Mouse (Mus musculus) heart, embryonic 16.5 days (tissue): ENCODE data around the gene Hdac1. TPM values are rescaled to one million over a fixed set of nuclear protein-coding genes. Genes with fewer than 3 reads are reported as not detected.

Source experiments
- ATAC-seq: fragments of 200-750 bp; cut with Nextera tagmentation; replicated peaks from 2 replicates; pipeline ENCODE4 v1.8.0; 2017; ENCODE audit warnings: moderate number of reproducible peaks; ENCODE audit not compliant: insufficient read depth, low FRiP score; ENCODE audit errors: extremely low read depth
- H3K27ac ChIP-seq: fragments of 300-500 bp; sonication (generic); 2 replicates; pipeline ENCODE4 v1.5.1; 2014; ENCODE audit warnings: mild to moderate bottlenecking, low read length, control low read depth, moderate library complexity
- H3K27me3 ChIP-seq: fragments of 300-500 bp; sonication (generic); 2 replicates; pipeline ENCODE4 v1.6.1; 2014; ENCODE audit warnings: low read length, mixed read lengths; ENCODE audit not compliant: control insufficient read depth, insufficient read depth
- H3K36me3 ChIP-seq: fragments of 300-500 bp; sonication (generic); 2 replicates; pipeline ENCODE4 v1.6.1; 2014; ENCODE audit not compliant: control insufficient read depth, insufficient read depth
- H3K4me1 ChIP-seq: fragments of 300-500 bp; sonication (generic); 2 replicates; pipeline ENCODE4 v1.6.1; 2014; ENCODE audit warnings: low read length, mixed read lengths; ENCODE audit not compliant: control insufficient read depth, insufficient read depth
- H3K4me2 ChIP-seq: fragments of 300-500 bp; sonication (generic); 2 replicates; pipeline ENCODE4 v1.6.1; 2014; ENCODE audit warnings: low read depth, mild to moderate bottlenecking, control low read depth, low read length
- H3K4me3 ChIP-seq: fragments of 300-500 bp; sonication (generic); 2 replicates; pipeline ENCODE4 v1.5.1; 2014; ENCODE audit warnings: mild to moderate bottlenecking, control low read depth, low read length
- H3K9ac ChIP-seq: fragments of 300-500 bp; sonication (generic); 2 replicates; pipeline ENCODE4 v1.6.1; 2014; ENCODE audit warnings: low read length, control low read depth
- H3K9me3 ChIP-seq: fragments of 300-500 bp; sonication (generic); replicated peaks from 2 replicates; pipeline ENCODE4 v1.6.1; 2016; ENCODE audit warnings: low read length; ENCODE audit not compliant: control insufficient read depth
- WGBS: fragments of 180-500 bp; shearing (Covaris S2); extraction: QIAGEN DNeasy Blood & Tissue Kit; methylation state at CpG from one replicate; pipeline ENCODE4 v1.1.7; 2014; 5-methylcytosine and 5-hydroxymethylcytosine counted together
- polyA plus RNA-seq: library from polyadenylated mRNA; unstranded; fragments of >200 nt; fragmentation: Nextera tagmentation; extraction: Ambion mirVana; gene quantifications from 2 replicates; pipeline ENCODE4 v1.2.1, GENCODE M21; 2015

Gene Hdac1
- polyA plus RNA-seq = 123 and 139 TPM in 2 replicates

DNA sequence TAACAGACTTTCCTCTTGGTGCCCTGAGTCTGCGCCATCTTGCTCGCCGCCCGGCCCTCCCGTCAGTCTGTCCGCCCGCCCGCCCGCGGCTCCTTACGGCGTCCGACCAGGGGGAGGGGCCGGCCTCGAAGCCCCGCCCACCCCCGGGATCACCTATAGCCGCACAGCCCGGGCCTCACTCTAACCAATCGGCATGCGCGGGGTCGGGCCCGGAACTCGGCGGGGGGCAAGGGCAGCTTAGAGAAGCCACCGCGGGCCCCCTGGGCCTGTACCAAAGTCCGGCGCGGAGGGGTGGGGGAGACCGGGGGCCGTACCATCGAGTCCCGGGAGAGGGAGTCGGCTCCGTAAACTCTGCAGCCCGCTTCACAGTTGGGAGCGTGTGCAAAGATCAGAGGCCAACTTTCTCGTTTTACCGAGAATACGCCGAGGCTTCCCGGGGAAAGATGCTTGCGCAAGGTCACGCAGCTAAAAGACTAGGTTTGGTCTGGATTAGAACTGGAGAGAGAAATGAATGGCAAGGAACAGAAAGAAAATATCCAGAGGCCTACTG, at the start of gene Hdac1:
Gene Hdac1 (minus strand): TSS at position 122 of the 550 bp plus-strand sequence.
- Histone ChIP-seq H3K4me1 (peaks cover 13% of the 10 kb centered on the region), H3K27me3 (no peaks in the 10 kb centered on the region), H3K4me2 (peak within 1 kb of the TSS; percentile 87), H3K9ac (peak within 1 kb of the TSS; percentile 86), H3K36me3 (no peaks in the 10 kb centered on the region), H3K4me3 (peak within 1 kb of the TSS; percentile 84), H3K9me3 (no peaks in the 10 kb centered on the region), H3K27ac (peak within 1 kb of the TSS; percentile 88)
- peak; percentile 100 for ATAC-seq
- 1% methylated on average over 45 of the region's 46 CpGs for WGBS

DNA sequence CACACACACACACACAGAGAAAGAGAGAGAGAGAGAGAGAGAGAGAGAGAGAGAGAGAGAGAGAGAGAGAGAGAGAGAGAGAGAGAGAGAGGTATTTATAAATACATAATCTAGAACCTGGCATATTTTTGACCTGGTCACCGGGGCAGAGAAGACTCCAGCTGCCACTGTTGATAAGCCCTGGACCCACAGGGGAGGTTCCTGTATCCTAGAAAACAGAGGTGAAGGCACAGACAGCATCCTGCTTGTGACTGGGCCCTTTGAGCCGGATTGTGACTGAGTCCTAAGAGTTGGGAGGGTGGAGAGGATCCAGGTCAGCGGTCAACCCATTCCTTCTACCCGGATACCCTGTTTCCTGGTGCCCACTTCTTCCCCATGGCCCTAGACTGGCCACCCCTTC, 46.4 kb upstream of the Hdac1 start:
- H3K4me3 ChIP-seq = no peak overlapping the region
- H3K4me1 ChIP-seq = peaks cover 8% of the 10 kb centered on the region; the same call in 1 of the 2 replicates
- H3K27me3 ChIP-seq = no peaks in the 10 kb centered on the region
- ATAC-seq = no peak
- no peak overlapping the region for H3K27ac ChIP-seq
- 60% methylated on average over 4 of the region's 4 CpGs for WGBS
- no peaks in the 10 kb centered on the region for H3K9me3 ChIP-seq
- H3K9ac ChIP-seq = no peak overlapping the region
- no peak overlapping the region for H3K4me2 ChIP-seq
- peaks cover 31% of the 10 kb centered on the region for H3K36me3 ChIP-seq

DNA sequence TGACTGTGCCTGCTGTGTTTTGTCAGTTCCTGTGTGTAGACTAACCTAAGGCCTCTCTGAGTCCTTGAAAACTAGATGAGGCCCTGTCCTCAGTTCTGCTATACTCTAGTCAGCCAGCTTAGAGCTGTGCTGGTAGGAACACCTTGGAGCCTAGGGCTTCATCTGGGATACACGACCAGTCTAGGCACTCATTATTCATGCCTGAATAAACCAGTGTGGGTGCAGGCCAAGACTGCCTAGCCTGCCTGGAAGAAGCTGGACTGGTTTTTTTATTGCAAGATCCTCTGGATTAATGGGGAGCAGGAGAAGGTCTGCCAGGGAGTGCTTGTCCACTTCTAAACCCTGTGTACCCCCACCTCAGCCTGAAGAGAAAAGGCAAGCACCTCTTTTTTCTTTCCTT, 44.4 kb upstream of the Hdac1 start:
- 59% methylated on average over 1 of the region's 1 CpGs for WGBS
- Histone ChIP-seq H3K27me3 (no peaks in the 10 kb centered on the region), H3K27ac (no peak overlapping the region), H3K36me3 (peaks cover 15% of the 10 kb centered on the region), H3K4me1 (peaks cover 8% of the 10 kb centered on the region; the same call in 1 of the 2 replicates), H3K4me3 (no peak overlapping the region), H3K4me2 (no peak overlapping the region), H3K9ac (no peak overlapping the region), H3K9me3 (no peaks in the 10 kb centered on the region)
- no peak for ATAC-seq

DNA sequence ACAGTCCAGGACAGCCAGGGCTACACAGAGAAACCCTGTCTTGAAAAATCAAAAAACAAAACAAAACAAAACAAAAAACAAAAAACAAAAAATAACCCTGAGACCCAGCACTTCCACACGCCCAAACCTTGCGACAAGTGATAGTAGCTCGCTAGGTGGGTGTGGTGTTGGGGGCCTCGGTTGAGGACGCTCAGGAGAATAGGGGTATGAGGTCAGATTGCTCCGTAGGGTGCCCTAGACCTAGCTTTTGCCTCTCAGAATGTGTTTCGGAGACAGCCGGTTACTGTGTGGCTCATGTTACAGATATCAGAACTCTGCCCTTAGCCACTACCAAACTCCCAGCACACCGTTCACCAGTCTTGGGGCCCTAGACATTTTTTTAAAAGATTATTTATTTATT, 43.3 kb upstream of the Hdac1 start:
- 78% methylated on average over 9 of the region's 9 CpGs for WGBS
- Histone ChIP-seq H3K4me2 (peak overlapping the region; percentile 85; the same call in 1 of the 2 replicates), H3K9ac (no peak overlapping the region; the same call in 1 of the 2 replicates), H3K4me3 (no peak overlapping the region; the same call in 1 of the 2 replicates), H3K27ac (no peak overlapping the region), H3K36me3 (peaks cover 4% of the 10 kb centered on the region), H3K9me3 (no peaks in the 10 kb centered on the region), H3K27me3 (no peaks in the 10 kb centered on the region), H3K4me1 (peaks cover 8% of the 10 kb centered on the region; the same call in 1 of the 2 replicates)
- ATAC-seq = no peak

DNA sequence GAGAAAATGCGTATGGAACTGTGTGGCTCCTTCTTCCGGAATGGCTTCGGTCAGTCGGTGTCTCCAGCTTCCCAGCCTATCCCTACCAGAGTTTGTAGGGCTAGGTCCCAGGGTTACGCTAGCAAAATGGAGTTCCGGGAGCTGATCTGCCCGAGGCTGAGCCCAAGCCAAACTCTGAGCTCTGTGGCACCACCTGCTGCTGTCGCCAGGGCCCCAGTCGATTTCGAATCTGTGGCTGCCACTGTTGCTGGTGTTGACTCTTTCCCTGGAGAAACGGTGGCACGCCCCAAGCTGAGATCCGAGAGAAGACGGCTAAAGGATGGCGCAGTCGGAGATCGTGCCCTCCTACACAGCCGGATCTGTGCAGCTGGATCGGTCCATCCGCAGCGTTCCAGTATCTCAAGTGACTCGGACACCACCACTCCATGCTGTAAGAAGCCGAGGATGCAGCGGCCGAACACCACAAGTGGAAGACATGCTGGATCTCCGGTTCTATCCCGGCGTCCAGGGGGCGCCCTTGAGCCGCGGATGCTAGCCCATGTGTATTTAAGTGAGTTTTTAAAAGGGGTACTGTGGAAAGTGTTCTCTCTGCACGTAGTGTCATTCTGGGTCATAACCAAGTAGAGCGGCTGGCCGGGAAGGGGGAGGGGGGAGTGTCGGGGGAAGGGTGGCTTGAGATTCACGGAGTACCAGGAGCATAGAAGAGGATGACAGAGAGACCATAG, 42.5 kb upstream of the Hdac1 start:
- peak overlapping the region; percentile 76 for H3K9ac ChIP-seq
- WGBS = 1% methylated on average over 36 of the region's 36 CpGs

DNA sequence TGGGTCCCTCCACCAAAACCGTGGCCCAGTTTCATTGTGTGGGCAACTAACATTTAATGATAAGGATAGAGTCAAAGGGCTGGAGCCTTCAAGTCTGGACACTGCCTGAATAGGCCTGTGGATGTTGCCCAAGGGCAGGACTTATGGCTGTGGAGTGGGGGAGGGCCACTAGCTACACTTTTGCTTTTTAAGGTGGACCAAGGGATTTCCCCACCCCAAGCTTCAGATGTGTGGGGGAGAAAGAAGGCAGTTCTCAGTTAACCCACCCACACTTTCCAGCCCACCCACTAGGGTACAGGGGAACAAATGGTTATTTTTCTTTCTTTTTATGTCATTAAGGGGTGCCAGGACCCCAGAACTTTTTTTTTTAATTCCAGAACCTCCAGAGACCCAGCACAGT, 41.9 kb upstream of the Hdac1 start:
- Histone ChIP-seq H3K27ac (peak overlapping the region; percentile 73), H3K36me3 (no peaks in the 10 kb centered on the region), H3K4me3 (peak overlapping the region; percentile 62), H3K4me1 (peaks cover 8% of the 10 kb centered on the region; the same call in 1 of the 2 replicates), H3K9ac (peak overlapping the region; percentile 76), H3K9me3 (no peaks in the 10 kb centered on the region), H3K27me3 (no peaks in the 10 kb centered on the region), H3K4me2 (peak overlapping the region; percentile 85)
- 70% methylated on average over 1 of the region's 1 CpGs for WGBS
- no peak; the same call in 1 of the 2 replicates for ATAC-seq

More for the DNA sequence above, 42.5 kb upstream of the Hdac1 start:
- Histone ChIP-seq H3K4me1 (peaks cover 8% of the 10 kb centered on the region; the same call in 1 of the 2 replicates), H3K4me3 (peak overlapping the region; percentile 62), H3K27me3 (no peaks in the 10 kb centered on the region), H3K9me3 (no peaks in the 10 kb centered on the region), H3K27ac (peak overlapping the region; percentile 73), H3K4me2 (peak overlapping the region; percentile 85), H3K36me3 (no peaks in the 10 kb centered on the region)
- peak; percentile 69 for ATAC-seq

DNA sequence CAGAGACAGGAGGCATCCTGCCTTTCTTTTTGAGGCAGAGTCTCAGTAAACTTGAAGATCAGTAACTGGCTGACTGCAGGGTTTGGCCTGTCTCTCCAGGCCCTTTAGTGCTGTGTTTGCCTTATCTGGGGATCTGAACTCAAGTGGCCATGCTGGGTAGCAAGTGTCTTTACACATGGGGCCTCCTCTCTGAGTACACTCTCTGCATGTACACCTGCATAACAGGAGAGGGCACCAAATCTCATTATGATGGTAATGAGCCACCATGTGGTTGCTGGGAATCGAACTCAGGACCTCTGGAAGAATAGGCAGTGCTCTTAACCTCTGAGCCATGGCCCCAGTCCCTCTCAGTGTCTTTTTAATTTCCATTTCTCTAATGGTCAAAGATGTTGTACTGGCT, 39.7 kb upstream of the Hdac1 start:
- Histone ChIP-seq H3K9me3 (no peaks in the 10 kb centered on the region), H3K9ac (no peak overlapping the region), H3K36me3 (no peaks in the 10 kb centered on the region), H3K4me3 (no peak overlapping the region), H3K27ac (no peak overlapping the region), H3K4me1 (peaks cover 8% of the 10 kb centered on the region; the same call in 1 of the 2 replicates), H3K27me3 (no peaks in the 10 kb centered on the region), H3K4me2 (no peak overlapping the region)
- no peak for ATAC-seq
- 75% methylated on average over 1 of the region's 1 CpGs for WGBS

DNA sequence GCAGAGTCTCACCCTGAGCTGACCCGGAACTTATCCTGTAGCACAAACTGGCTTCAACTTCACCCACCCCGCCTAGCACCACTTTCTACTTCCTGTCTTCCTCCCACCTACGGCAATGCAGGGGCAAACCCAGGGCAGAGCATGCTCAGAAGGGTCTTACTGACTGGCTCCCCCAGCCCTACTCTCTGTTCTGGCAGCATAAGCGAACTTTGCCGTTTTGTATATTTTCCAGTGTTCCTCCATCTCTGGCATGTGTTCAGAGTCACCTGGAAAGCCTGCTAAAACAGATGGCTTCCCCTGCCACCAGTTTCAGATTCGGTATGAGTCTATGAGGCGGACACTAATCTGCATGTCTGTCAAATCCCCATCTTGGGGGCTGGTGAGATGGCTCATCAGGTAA, 37.8 kb upstream of the Hdac1 start:
- whole genome bisulfite sequencing = 67% methylated on average over 7 of the region's 7 CpGs
- 0 out of 2 replicates have a peak overlapping the region, but pooled peaks have one; percentile 22 for H3K27ac ChIP-seq
- peaks cover 10% of the 10 kb centered on the region; the same call in 1 of the 2 replicates for H3K4me1 ChIP-seq
- no peak overlapping the region for H3K4me2 ChIP-seq
- H3K4me3 ChIP-seq = no peak overlapping the region
- H3K36me3 ChIP-seq = no peaks in the 10 kb centered on the region
- no peak for ATAC-seq
- H3K27me3 ChIP-seq = no peaks in the 10 kb centered on the region
- no peaks in the 10 kb centered on the region for H3K9me3 ChIP-seq
- H3K9ac ChIP-seq = no peak overlapping the region

DNA sequence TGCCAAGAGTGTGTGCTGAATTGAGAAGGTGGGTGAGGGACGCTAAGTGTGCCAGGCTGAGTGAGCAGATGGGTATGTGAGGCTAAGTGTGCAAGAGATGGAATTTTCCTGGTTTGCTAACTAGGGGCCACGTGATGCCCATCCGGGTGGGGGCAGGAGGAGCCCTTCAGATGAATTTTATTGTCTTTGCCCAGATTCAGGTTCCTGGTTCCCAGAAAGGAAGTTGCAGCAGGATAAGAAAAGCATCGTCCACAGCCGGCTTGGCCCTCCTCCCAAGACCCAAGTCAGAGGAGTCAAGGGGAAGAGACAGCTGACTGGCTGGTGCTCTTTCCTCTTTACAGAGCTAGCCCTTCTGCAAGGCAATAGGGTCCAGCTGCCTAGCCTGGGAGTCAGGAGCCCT, 36.0 kb upstream of the Hdac1 start, which contains the start of gene Fam167b:
Gene Fam167b (minus strand): TSS at position 84 of the 400 bp plus-strand sequence.
- H3K4me1 ChIP-seq = peaks cover 7% of the 10 kb centered on the region
- H3K4me3 ChIP-seq = no peak within 1 kb of the TSS
- no peaks in the 10 kb centered on the region for H3K27me3 ChIP-seq
- no peaks in the 10 kb centered on the region for H3K9me3 ChIP-seq
- peak within 1 kb of the TSS; percentile 35 for H3K4me2 ChIP-seq
- ATAC-seq = 0 out of 2 replicates have a peak, but pooled peaks have one; percentile 16
- H3K27ac ChIP-seq = peak within 1 kb of the TSS; percentile 70
- H3K36me3 ChIP-seq = no peaks in the 10 kb centered on the region
- peak within 1 kb of the TSS; percentile 6; the same call in 1 of the 2 replicates for H3K9ac ChIP-seq
- 54% methylated on average over 5 of the region's 5 CpGs for WGBS
